Mouse (Mus musculus): ENCODE measurements around the gene Olfr766-ps1. TPM values are rescaled to one million over a fixed set of nuclear protein-coding genes. Genes with fewer than 3 reads are reported as not detected.

The Olfr766-ps1 gene
- polyA plus RNA-seq, 1 experiment from 2014 or later: not detected

DNA sequence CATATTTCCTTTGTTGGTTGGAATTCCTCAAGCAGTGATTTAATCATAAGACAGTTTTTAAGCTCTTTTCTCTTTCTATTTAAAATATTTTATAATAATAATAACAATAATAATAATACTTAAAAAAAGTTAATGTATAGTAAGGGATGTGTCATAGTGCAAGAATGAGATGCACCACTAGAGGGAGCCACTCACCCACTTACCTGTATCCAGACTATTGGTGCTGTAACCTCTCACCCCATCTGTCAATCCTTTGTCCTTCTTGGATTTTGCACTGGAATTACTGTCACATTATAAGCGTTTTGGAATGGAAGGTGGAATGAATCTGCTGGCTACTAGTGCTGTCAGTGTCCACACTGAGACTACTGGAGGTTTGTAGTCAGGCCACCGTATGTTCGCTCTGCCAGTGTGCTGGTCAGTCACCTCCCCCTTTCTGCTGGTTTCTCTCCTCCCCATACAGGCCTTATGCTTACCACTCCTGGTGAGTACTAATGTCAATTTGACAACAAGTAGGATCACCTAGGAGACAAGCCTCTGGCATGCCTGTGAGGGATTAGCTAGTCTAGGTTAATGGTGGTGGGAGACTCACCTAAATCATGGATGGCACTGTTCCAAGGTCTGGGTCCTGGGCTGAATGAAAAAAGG is 42.6 kb downstream of the Olfr766-ps1 start:
- Histone ChIP-seq H3K9me3 (replicated peaks; ENCODE audit: control insufficient read depth, low read length) (no peaks in the 10 kb centered on the region), H3K27ac (ENCODE audit: low read length) (no peak overlapping the region), H3K9ac (ENCODE audit: low read length) (no peak overlapping the region), H3K27me3 (ENCODE audit: control insufficient read depth, insufficient read depth, low read length) (no peaks in the 10 kb centered on the region), H3K36me3 (ENCODE audit: control insufficient read depth, insufficient read depth) (no peaks in the 10 kb centered on the region), H3K4me2 (ENCODE audit: low read depth, low read length) (no peak overlapping the region), H3K4me1 (ENCODE audit: control insufficient read depth, insufficient read depth, low read length) (no peaks in the 10 kb centered on the region), H3K4me3 (ENCODE audit: low read length) (no peak overlapping the region)
- ATAC-seq (replicated peaks; ENCODE audit: extremely low read depth, insufficient read depth, low FRiP score): no peak
- WGBS: 61% methylated on average over 3 of the region's 3 CpGs

DNA sequence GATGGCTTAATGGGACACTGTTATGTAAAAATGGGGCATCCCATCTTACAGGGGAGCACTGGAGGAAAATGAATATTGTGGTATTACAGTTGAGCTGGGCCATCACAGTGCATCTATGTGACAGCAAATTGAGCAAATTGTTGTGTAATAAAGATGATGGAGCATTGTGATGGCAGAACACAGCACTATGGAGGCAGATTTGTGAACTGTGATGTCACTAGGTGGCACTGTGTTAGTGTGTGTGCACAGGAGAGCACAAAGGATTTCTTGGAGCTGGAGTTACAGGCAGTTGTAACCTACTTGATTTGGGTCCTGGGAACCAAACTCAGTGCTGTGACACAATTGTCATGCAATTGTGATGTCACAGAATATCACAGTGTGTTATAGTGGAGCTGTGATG is 45.5 kb downstream of the Olfr766-ps1 start:
- Histone ChIP-seq H3K4me3 (ENCODE audit: low read length) (no peak overlapping the region), H3K27me3 (ENCODE audit: control insufficient read depth, insufficient read depth, low read length) (no peaks in the 10 kb centered on the region), H3K4me2 (ENCODE audit: low read depth, low read length) (no peak overlapping the region), H3K9ac (ENCODE audit: low read length) (no peak overlapping the region), H3K9me3 (replicated peaks; ENCODE audit: control insufficient read depth, low read length) (no peaks in the 10 kb centered on the region), H3K36me3 (ENCODE audit: control insufficient read depth, insufficient read depth) (no peaks in the 10 kb centered on the region), H3K27ac (ENCODE audit: low read length) (no peak overlapping the region), H3K4me1 (ENCODE audit: control insufficient read depth, insufficient read depth, low read length) (no peaks in the 10 kb centered on the region)
- ATAC-seq (replicated peaks; ENCODE audit: extremely low read depth, insufficient read depth, low FRiP score): no peak

DNA sequence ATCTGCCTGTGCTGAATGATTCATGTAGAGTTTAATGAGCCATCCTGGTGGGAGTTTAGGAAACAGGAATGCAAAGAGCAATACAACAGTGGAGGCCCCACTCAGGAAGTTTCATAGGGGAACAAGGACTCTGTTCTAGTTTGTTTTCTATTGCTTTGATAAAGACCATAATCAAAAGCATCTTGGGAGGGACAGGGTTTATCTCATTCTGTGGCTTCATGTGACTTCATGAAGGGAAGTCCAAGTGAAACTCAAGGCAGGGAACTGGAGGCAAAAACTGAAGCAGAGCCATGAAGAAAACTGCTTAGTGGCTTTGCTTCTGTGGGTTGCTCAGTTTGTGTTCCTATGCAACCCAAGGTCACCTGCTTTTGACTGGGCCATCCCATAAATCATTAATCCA is 54.3 kb downstream of the Olfr766-ps1 start:
- no peak for ATAC-seq (replicated peaks; ENCODE audit: extremely low read depth, insufficient read depth, low FRiP score)
- no peaks in the 10 kb centered on the region for H3K9me3 ChIP-seq (replicated peaks; ENCODE audit: control insufficient read depth, low read length)

More for the DNA sequence above, 54.3 kb downstream of the Olfr766-ps1 start:
- Histone ChIP-seq H3K4me2 (ENCODE audit: low read depth, low read length) (no peak overlapping the region), H3K27me3 (ENCODE audit: control insufficient read depth, insufficient read depth, low read length) (no peaks in the 10 kb centered on the region), H3K4me3 (ENCODE audit: low read length) (no peak overlapping the region), H3K4me1 (ENCODE audit: control insufficient read depth, insufficient read depth, low read length) (no peaks in the 10 kb centered on the region), H3K36me3 (ENCODE audit: control insufficient read depth, insufficient read depth) (no peaks in the 10 kb centered on the region), H3K9ac (ENCODE audit: low read length) (no peak overlapping the region), H3K27ac (ENCODE audit: low read length) (no peak overlapping the region)

Other genes starting within 250 kb of the Olfr766-ps1 start
- 41.4 and 43.0 TPM in 2 replicates for gene Ormdl2, start 247.3 kb downstream of the Olfr766-ps1 start, polyA plus RNA-seq (2015; fragmentation: Nextera tagmentation; extraction: Ambion mirVana)
- gene Gdf11, start 177.3 kb downstream of the Olfr766-ps1 start, polyA plus RNA-seq (2015; fragmentation: Nextera tagmentation; extraction: Ambion mirVana): 1.7 and 2.0 TPM in 2 replicates
- gene Cd63, start 168.0 kb downstream of the Olfr766-ps1 start, polyA plus RNA-seq (2015; fragmentation: Nextera tagmentation; extraction: Ambion mirVana): 402 and 430 TPM in 2 replicates
- gene Rdh5, start 146.1 kb downstream of the Olfr766-ps1 start, polyA plus RNA-seq (2015; fragmentation: Nextera tagmentation; extraction: Ambion mirVana): 13.0 and 14.6 TPM in 2 replicates
- gene Bloc1s1, start 144.9 kb downstream of the Olfr766-ps1 start, polyA plus RNA-seq (2015; fragmentation: Nextera tagmentation; extraction: Ambion mirVana): 224 and 225 TPM in 2 replicates
- gene Itga7, start 135.2 kb downstream of the Olfr766-ps1 start, polyA plus RNA-seq (2015; fragmentation: Nextera tagmentation; extraction: Ambion mirVana): 10.3 and 11.9 TPM in 2 replicates
- 0.67 TPM in 1 of 2 replicates, not detected in the other for gene Mettl7b, start 108.0 kb downstream of the Olfr766-ps1 start, polyA plus RNA-seq (2015; fragmentation: Nextera tagmentation; extraction: Ambion mirVana)
- gene Olfr9, start 79.5 kb downstream of the Olfr766-ps1 start, polyA plus RNA-seq (2015; fragmentation: Nextera tagmentation; extraction: Ambion mirVana): not detected in 2 replicates
- not detected in 2 replicates for gene Olfr763, start 58.2 kb downstream of the Olfr766-ps1 start, polyA plus RNA-seq (2015; fragmentation: Nextera tagmentation; extraction: Ambion mirVana)
- not detected in 2 replicates for gene Olfr764-ps1, start 29.1 kb downstream of the Olfr766-ps1 start, polyA plus RNA-seq (2015; fragmentation: Nextera tagmentation; extraction: Ambion mirVana)
- gene Olfr765, start 19.0 kb downstream of the Olfr766-ps1 start, polyA plus RNA-seq (2015; fragmentation: Nextera tagmentation; extraction: Ambion mirVana): not detected in 2 replicates
- gene Olfr767, start 13.9 kb upstream of the Olfr766-ps1 start, polyA plus RNA-seq (2015; fragmentation: Nextera tagmentation; extraction: Ambion mirVana): not detected in 2 replicates
- gene Olfr768, start 30.4 kb upstream of the Olfr766-ps1 start, polyA plus RNA-seq (2015; fragmentation: Nextera tagmentation; extraction: Ambion mirVana): not detected in 2 replicates
- gene Olfr769, start 48.9 kb upstream of the Olfr766-ps1 start, polyA plus RNA-seq (2015; fragmentation: Nextera tagmentation; extraction: Ambion mirVana): not detected in 2 replicates
- not detected in 2 replicates for gene Olfr770, start 70.0 kb upstream of the Olfr766-ps1 start, polyA plus RNA-seq (2015; fragmentation: Nextera tagmentation; extraction: Ambion mirVana)
- gene Olfr771, start 95.8 kb upstream of the Olfr766-ps1 start, polyA plus RNA-seq (2015; fragmentation: Nextera tagmentation; extraction: Ambion mirVana): not detected in 2 replicates
- gene Olfr772, start 108.9 kb upstream of the Olfr766-ps1 start, polyA plus RNA-seq (2015; fragmentation: Nextera tagmentation; extraction: Ambion mirVana): not detected in 2 replicates
- gene Olfr773, start 118.4 kb upstream of the Olfr766-ps1 start, polyA plus RNA-seq (2015; fragmentation: Nextera tagmentation; extraction: Ambion mirVana): not detected in 2 replicates
- not detected in 2 replicates for gene Olfr774, start 167.2 kb upstream of the Olfr766-ps1 start, polyA plus RNA-seq (2015; fragmentation: Nextera tagmentation; extraction: Ambion mirVana)
- not detected in 2 replicates for gene Olfr775, start 179.4 kb upstream of the Olfr766-ps1 start, polyA plus RNA-seq (2015; fragmentation: Nextera tagmentation; extraction: Ambion mirVana)
- gene Olfr776, start 190.2 kb upstream of the Olfr766-ps1 start, polyA plus RNA-seq (2015; fragmentation: Nextera tagmentation; extraction: Ambion mirVana): not detected in 2 replicates
- gene Olfr777, start 202.5 kb upstream of the Olfr766-ps1 start, polyA plus RNA-seq (2015; fragmentation: Nextera tagmentation; extraction: Ambion mirVana): not detected in 2 replicates
- gene Olfr780, start 249.1 kb upstream of the Olfr766-ps1 start, polyA plus RNA-seq (2015; fragmentation: Nextera tagmentation; extraction: Ambion mirVana): not detected in 2 replicates